Mouse (Mus musculus): Measurements from ENCODE around the gene Defb22. TPM values are rescaled to one million over a fixed set of nuclear protein-coding genes. Genes with fewer than 3 reads are reported as not detected.

Gene Defb22
- total and polyA plus RNA-seq, 3 experiments: not detected

- TF ChIP-seq CTCF (IDR thresholded peaks at IDR 0.05) (no peak), EP300 (IDR thresholded peaks at IDR 0.05; ENCODE audit: insufficient read depth, low read depth, low read length) (no peak), POLR2A (IDR thresholded peaks at IDR 0.05; ENCODE audit: insufficient read depth, low read depth, low read length) (no peak)
- H3K79me2 ChIP-seq (replicated peaks; ENCODE audit: control insufficient read depth, insufficient read depth, low read length): no peaks in the 10 kb centered on the region
- no peak overlapping the region for H3K27ac ChIP-seq
- peaks cover 3% of the 10 kb centered on the region for H3K4me1 ChIP-seq (ENCODE audit: control insufficient read depth, insufficient read depth, low read length)
- H3K36me3 ChIP-seq (ENCODE audit: control insufficient read depth, insufficient read depth, low read length): no peaks in the 10 kb centered on the region
- intact Hi-C loops (cut with DNase I): no loop called here
- 72% methylated on average over 1 of the region's 1 CpGs for WGBS
- H3K4me3 ChIP-seq: no peak overlapping the region
- no peak overlapping the region for H3K9ac ChIP-seq (ENCODE audit: low read depth, low read length)
- H3K27me3 ChIP-seq (ENCODE audit: control insufficient read depth, insufficient read depth, low read length): no peaks in the 10 kb centered on the region
- no peak for DNase-seq
These were observed 51.0 kb downstream of the Defb22 start for GRCm38 (mm10) chr2:152438963-152439362.

GRCm38 (mm10) chr2:152436983-152437860, 52.7 kb downstream of the Defb22 start:
- Histone ChIP-seq H3K79me2 (replicated peaks; ENCODE audit: control insufficient read depth, insufficient read depth, low read length) (no peaks in the 10 kb centered on the region), H3K36me3 (ENCODE audit: control insufficient read depth, insufficient read depth, low read length) (no peaks in the 10 kb centered on the region), H3K4me3 (no peak overlapping the region), H3K9ac (ENCODE audit: low read depth, low read length) (peak overlapping the region; percentile 57), H3K4me1 (ENCODE audit: control insufficient read depth, insufficient read depth, low read length) (peaks cover 3% of the 10 kb centered on the region), H3K27me3 (ENCODE audit: control insufficient read depth, insufficient read depth, low read length) (no peaks in the 10 kb centered on the region), H3K27ac (peak overlapping the region; percentile 71)
- TF ChIP-seq EP300 (IDR thresholded peaks at IDR 0.05; ENCODE audit: insufficient read depth, low read depth, low read length) (peak; percentile 54; the same call in 1 of the 2 replicates), CTCF (IDR thresholded peaks at IDR 0.05) (no peak; the same call in 1 of the 2 replicates), POLR2A (IDR thresholded peaks at IDR 0.05; ENCODE audit: insufficient read depth, low read depth, low read length) (peak; percentile 22; the same call in 1 of the 2 replicates)
- intact Hi-C loops (cut with DNase I): loop anchor here (1.0 to 2.0 kb wide), 2 partner anchors 22 to 44 kb away; partner anchors contain the start of genes 6820408C15Rik and Zcchc3
- WGBS: 6% methylated on average over 23 of the region's 23 CpGs
- peak; percentile 82 to 88 for DNase-seq

GRCm38 (mm10) chr2:152436405-152436901, 53.5 kb downstream of the Defb22 start:
- intact Hi-C loops (cut with DNase I): loop anchor here (2.0 kb wide), 1 partner anchor 22 kb away; the partner anchor contains the start of genes 6820408C15Rik and Zcchc3
- Histone ChIP-seq H3K4me3 (no peak overlapping the region), H3K4me1 (ENCODE audit: control insufficient read depth, insufficient read depth, low read length) (peaks cover 3% of the 10 kb centered on the region), H3K9ac (ENCODE audit: low read depth, low read length) (no peak overlapping the region), H3K36me3 (ENCODE audit: control insufficient read depth, insufficient read depth, low read length) (no peaks in the 10 kb centered on the region), H3K27me3 (ENCODE audit: control insufficient read depth, insufficient read depth, low read length) (no peaks in the 10 kb centered on the region), H3K27ac (peak overlapping the region; percentile 71), H3K79me2 (replicated peaks; ENCODE audit: control insufficient read depth, insufficient read depth, low read length) (no peaks in the 10 kb centered on the region)
- 59% methylated on average over 7 of the region's 7 CpGs for WGBS
- TF ChIP-seq CTCF (IDR thresholded peaks at IDR 0.05) (no peak), EP300 (IDR thresholded peaks at IDR 0.05; ENCODE audit: insufficient read depth, low read depth, low read length) (no peak), POLR2A (IDR thresholded peaks at IDR 0.05; ENCODE audit: insufficient read depth, low read depth, low read length) (no peak)
- peak; percentile 35 to 65 for DNase-seq

Other genes starting within 250 kb of the Defb22 start
- 10 to 100 TPM; 39.0 to 46.5 TPM for gene Tbc1d20, start 196.3 kb downstream of the Defb22 start, total RNA-seq (2021)
- gene Tbc1d20, start 196.3 kb downstream of the Defb22 start, polyA plus RNA-seq (2012; rRNA removed): 43.1 and 60.1 TPM in 2 replicates
- gene Rbck1, start 157.5 kb downstream of the Defb22 start, total RNA-seq (2021): 10 to 100 TPM; 44.3 to 45.2 TPM
- 107 and 128 TPM in 2 replicates for gene Rbck1, start 157.5 kb downstream of the Defb22 start, polyA plus RNA-seq (2012; rRNA removed)
- gene Trib3, start 146.1 kb downstream of the Defb22 start, total RNA-seq (2021): 1 to 10 TPM; 2.4 to 3.6 TPM
- gene Trib3, start 146.1 kb downstream of the Defb22 start, polyA plus RNA-seq (2012; rRNA removed): 2.3 and 3.3 TPM in 2 replicates
- not detected for gene Nrsn2, start 113.5 kb downstream of the Defb22 start, total RNA-seq (2021)
- gene Nrsn2, start 113.5 kb downstream of the Defb22 start, polyA plus RNA-seq (2012; rRNA removed): 0.31 TPM in 1 of 2 replicates, not detected in the other
- gene Sox12, start 92.1 kb downstream of the Defb22 start, total RNA-seq (2021): 1 to 10 TPM; 6.9 to 8.3 TPM
- gene Sox12, start 92.1 kb downstream of the Defb22 start, polyA plus RNA-seq (2012; rRNA removed): 7.6 and 8.8 TPM in 2 replicates
- 1 to 10 TPM; 6.7 to 9.1 TPM for gene Zcchc3, start 75.1 kb downstream of the Defb22 start, total RNA-seq (2021)
- 4.0 and 5.5 TPM in 2 replicates for gene Zcchc3, start 75.1 kb downstream of the Defb22 start, polyA plus RNA-seq (2012; rRNA removed)
- gene 6820408C15Rik, start 74.6 kb downstream of the Defb22 start, total RNA-seq (2021): 1 to 10 TPM; 1.5 to 2.4 TPM
- gene 6820408C15Rik, start 74.6 kb downstream of the Defb22 start, polyA plus RNA-seq (2012; rRNA removed): 2.5 and 4.0 TPM in 2 replicates
- not detected for gene Defb23, start 25.5 kb downstream of the Defb22 start, total RNA-seq (2021)
- not detected in 2 replicates for gene Defb23, start 25.5 kb downstream of the Defb22 start, polyA plus RNA-seq (2012; rRNA removed)
- not detected for gene Defb20, start 13.1 kb downstream of the Defb22 start, total RNA-seq (2021)
- gene Defb20, start 13.1 kb downstream of the Defb22 start, polyA plus RNA-seq (2012; rRNA removed): not detected in 2 replicates
- gene Defb26, start 21.6 kb upstream of the Defb22 start, total RNA-seq (2021): not detected
- not detected in 2 replicates for gene Defb26, start 21.6 kb upstream of the Defb22 start, polyA plus RNA-seq (2012; rRNA removed)
- not detected for gene Defb28, start 28.1 kb upstream of the Defb22 start, total RNA-seq (2021)
- gene Defb28, start 28.1 kb upstream of the Defb22 start, polyA plus RNA-seq (2012; rRNA removed): not detected in 2 replicates
- not detected for gene Defb29, start 50.0 kb upstream of the Defb22 start, total RNA-seq (2021)
- gene Defb29, start 50.0 kb upstream of the Defb22 start, polyA plus RNA-seq (2012; rRNA removed): not detected in 2 replicates
- not detected for gene Gm17416, start 79.2 kb upstream of the Defb22 start, total RNA-seq (2021)
- not detected in 2 replicates for gene Gm17416, start 79.2 kb upstream of the Defb22 start, polyA plus RNA-seq (2012; rRNA removed)
- gene Defb21, start 82.6 kb upstream of the Defb22 start, total RNA-seq (2021): not detected
- gene Defb21, start 82.6 kb upstream of the Defb22 start, polyA plus RNA-seq (2012; rRNA removed): not detected in 2 replicates
- gene Defb19, start 90.2 kb upstream of the Defb22 start, total RNA-seq (2021): not detected
- 0.43 and 0.97 TPM in 2 replicates for gene Defb19, start 90.2 kb upstream of the Defb22 start, polyA plus RNA-seq (2012; rRNA removed)
- not detected for gene Defb45, start 109.3 kb upstream of the Defb22 start, total RNA-seq (2021)
- gene Defb45, start 109.3 kb upstream of the Defb22 start, polyA plus RNA-seq (2012; rRNA removed): not detected in 2 replicates
- not detected for gene Defb36, start 114.2 kb upstream of the Defb22 start, total RNA-seq (2021)
- gene Defb36, start 114.2 kb upstream of the Defb22 start, polyA plus RNA-seq (2012; rRNA removed): not detected in 2 replicates
- not detected for gene Defb25, start 132.9 kb upstream of the Defb22 start, total RNA-seq (2021)
- gene Defb25, start 132.9 kb upstream of the Defb22 start, polyA plus RNA-seq (2012; rRNA removed): not detected in 2 replicates
- 1 to 10 TPM; 5.8 to 7.1 TPM for gene Rem1, start 136.8 kb upstream of the Defb22 start, total RNA-seq (2021)
- 5.6 and 7.1 TPM in 2 replicates for gene Rem1, start 136.8 kb upstream of the Defb22 start, polyA plus RNA-seq (2012; rRNA removed)
- gene H13, start 179.3 kb upstream of the Defb22 start, total RNA-seq (2021): 10 to 100 TPM; 33.9 to 37.6 TPM
- 42.9 and 43.5 TPM in 2 replicates for gene H13, start 179.3 kb upstream of the Defb22 start, polyA plus RNA-seq (2012; rRNA removed)
- gene Mcts2, start 196.9 kb upstream of the Defb22 start, total RNA-seq (2021): 10 to 100 TPM; 14.8 to 18.2 TPM
- 8.6 and 12.1 TPM in 2 replicates for gene Mcts2, start 196.9 kb upstream of the Defb22 start, polyA plus RNA-seq (2012; rRNA removed)
- 10 to 100 TPM; 56.5 to 59.8 TPM for gene Id1, start 246.1 kb upstream of the Defb22 start, total RNA-seq (2021)
- gene Id1, start 246.1 kb upstream of the Defb22 start, polyA plus RNA-seq (2012; rRNA removed): 74.7 and 113 TPM in 2 replicates

All from heart, adult 2 months (tissue).